Mouse (Mus musculus) myocyte (in vitro differentiated cells): ENCODE results near the gene Gm10803.

Experiments used
- CEBPB ChIP-seq: IDR thresholded peaks from 2 replicates; pipeline ENCODE4 v1.6.1; 2011; ENCODE audit warnings: mild to moderate bottlenecking, moderate library complexity; ENCODE audit not compliant: poor library complexity, insufficient read depth, severe bottlenecking
- E2F4 ChIP-seq: IDR thresholded peaks from one replicate; pipeline ENCODE4 v1.6.1; 2011; ENCODE audit warnings: mild to moderate bottlenecking, control low read depth, moderate library complexity; ENCODE audit not compliant: insufficient read depth
- MAX ChIP-seq: IDR thresholded peaks from one replicate; pipeline ENCODE4 v1.6.1; 2011; ENCODE audit warnings: low read depth, mild to moderate bottlenecking, control low read depth
- MYOD1 ChIP-seq, 3 experiments: IDR thresholded peaks; one replicate each; pipeline ENCODE4 v1.6.1; 2011; ENCODE audit warnings: control low read depth in 2 of 3, low read depth in 2 of 3, mild to moderate bottlenecking in 2 of 3, moderate library complexity in 1 of 3; ENCODE audit not compliant: insufficient read length in 2 of 3, control insufficient read depth in 1 of 3
- MYOG ChIP-seq, 3 experiments: IDR thresholded peaks; one replicate each; pipeline ENCODE4 v1.6.1; 2011; ENCODE audit warnings: control low read depth in 2 of 3, low read depth in 2 of 3, mild to moderate bottlenecking in 2 of 3; ENCODE audit not compliant: insufficient read length in 2 of 3, control insufficient read depth in 1 of 3, insufficient read depth in 1 of 3
- POLR2A ChIP-seq: IDR thresholded peaks from one replicate; pipeline ENCODE4 v1.6.1; 2011; ENCODE audit warnings: low read depth, mild to moderate bottlenecking, control low read depth, moderate library complexity; ENCODE audit not compliant: insufficient read length
- POLR2AphosphoS2 ChIP-seq: IDR thresholded peaks from one replicate; pipeline ENCODE4 v1.6.1; 2011; ENCODE audit warnings: low read depth, control low read depth; ENCODE audit not compliant: insufficient read length
- REST ChIP-seq: IDR thresholded peaks from one replicate; pipeline ENCODE4 v1.6.1; 2011; ENCODE audit warnings: mild to moderate bottlenecking, control low read depth, moderate library complexity; ENCODE audit not compliant: insufficient read depth, insufficient read length
- SRF ChIP-seq: IDR thresholded peaks from one replicate; pipeline ENCODE4 v1.6.1; 2011; ENCODE audit warnings: low read depth; ENCODE audit not compliant: control insufficient read depth, insufficient read length
- TCF12 ChIP-seq: IDR thresholded peaks from one replicate; pipeline ENCODE4 v1.6.1; 2011; ENCODE audit warnings: mild to moderate bottlenecking, control low read depth; ENCODE audit not compliant: poor library complexity, insufficient read depth, severe bottlenecking
- TCF3 ChIP-seq: IDR thresholded peaks from one replicate; pipeline ENCODE4 v1.6.1; 2011; ENCODE audit warnings: low read depth, control low read depth; ENCODE audit not compliant: insufficient read length
- USF1 ChIP-seq: IDR thresholded peaks from one replicate; pipeline ENCODE4 v1.6.1; 2011; ENCODE audit warnings: low read depth, mild to moderate bottlenecking, control low read depth, moderate library complexity

DNA sequence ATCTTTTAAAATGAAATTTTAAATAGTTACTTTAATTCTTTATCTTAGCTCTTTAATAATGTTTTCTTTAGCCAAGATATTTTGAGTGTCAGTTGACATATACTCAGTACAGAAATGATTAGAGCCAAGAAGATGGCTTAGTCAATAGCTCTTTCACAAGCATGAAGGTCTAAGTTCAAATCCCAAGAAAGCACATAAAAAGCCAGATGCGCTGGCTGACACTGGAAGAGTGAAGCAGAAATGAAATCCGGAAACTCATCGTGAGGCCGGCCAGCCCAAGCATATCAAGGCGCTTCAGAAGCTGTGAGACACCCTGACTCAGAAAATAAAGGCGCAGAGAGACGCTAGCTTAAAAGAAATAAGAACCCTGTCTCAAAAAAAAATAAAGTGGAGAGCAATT lies 26.5 kb upstream of the Gm10803 start:
- TF ChIP-seq POLR2A (no peak), E2F4 (no peak), POLR2AphosphoS2 (no peak), CEBPB (no peak), USF1 (no peak), TCF12 (no peak), MAX (no peak), TCF3 (no peak), REST (no peak), MYOD1 (IDR thresholded peaks at IDR 0.05; ENCODE audit: control insufficient read depth in 1 of 3, insufficient read length in 2 of 3, low read depth in 2 of 3) (no peak), SRF (no peak), MYOG (IDR thresholded peaks at IDR 0.05; ENCODE audit: control insufficient read depth in 1 of 3, insufficient read depth in 1 of 3, insufficient read length in 2 of 3, low read depth in 2 of 3) (no peak)
